Mouse (Mus musculus) embryonic facial prominence, embryonic 11.5 days (tissue): ENCODE results near the gene Slc22a20. TPM values are rescaled to one million over a fixed set of nuclear protein-coding genes. Genes with fewer than 3 reads are reported as not detected.

Experiments
- ATAC-seq: fragments of 200-750 bp; cut with Nextera tagmentation; replicated peaks from 2 replicates; pipeline ENCODE4 v1.8.0; 2017; ENCODE audit warnings: low read depth; ENCODE audit not compliant: insufficient number of reproducible peaks, low FRiP score, low TSS enrichment
- DNase-seq: peaks from one replicate; pipeline ENCODE4 v3.0.0-alpha.2; 2015; ENCODE audit warnings: low spot score
- H3K27ac ChIP-seq: fragments of 300-500 bp; sonication (generic); replicated peaks from 2 replicates; pipeline ENCODE4 v1.5.1; 2014; ENCODE audit warnings: mild to moderate bottlenecking, low read depth, low read length, control low read depth
- H3K27me3 ChIP-seq: fragments of 300-500 bp; sonication (generic); 2 replicates; pipeline ENCODE4 v1.6.1; 2014; ENCODE audit warnings: mild to moderate bottlenecking, low read length, moderate library complexity, mixed read lengths; ENCODE audit not compliant: control insufficient read depth, insufficient read depth
- H3K36me3 ChIP-seq: fragments of 300-500 bp; sonication (generic); replicated peaks from 2 replicates; pipeline ENCODE4 v1.6.1; 2014; ENCODE audit warnings: low read depth, mild to moderate bottlenecking, low read length, moderate library complexity, mixed read lengths; ENCODE audit not compliant: control insufficient read depth, insufficient read depth
- H3K4me1 ChIP-seq: fragments of 300-500 bp; sonication (generic); 2 replicates; pipeline ENCODE4 v1.6.1; 2014; ENCODE audit warnings: low read length, mixed read lengths; ENCODE audit not compliant: control insufficient read depth, insufficient read depth
- H3K4me2 ChIP-seq: fragments of 300-500 bp; sonication (generic); 2 replicates; pipeline ENCODE4 v1.6.1; 2014; ENCODE audit warnings: low read depth, mild to moderate bottlenecking, control low read depth, low read length, moderate library complexity
- H3K4me3 ChIP-seq: fragments of 300-500 bp; sonication (generic); 2 replicates; pipeline ENCODE4 v1.5.1; 2014; ENCODE audit warnings: low read depth, low read length, control low read depth
- H3K9ac ChIP-seq: fragments of 300-500 bp; sonication (generic); replicated peaks from 2 replicates; pipeline ENCODE4 v1.6.1; 2014; ENCODE audit warnings: mild to moderate bottlenecking, control low read depth, low read length
- H3K9me3 ChIP-seq: fragments of 300-500 bp; sonication (generic); replicated peaks from 2 replicates; pipeline ENCODE4 v1.6.1; 2016; ENCODE audit warnings: mild to moderate bottlenecking, low read length, inconsistent platforms, mixed read lengths; ENCODE audit not compliant: control insufficient read depth
- WGBS: fragments of 180-500 bp; shearing (Covaris S2); extraction: QIAGEN DNeasy Blood & Tissue Kit; methylation state at CpG from one replicate; pipeline ENCODE4 v1.1.7; 2014; 5-methylcytosine and 5-hydroxymethylcytosine counted together
- polyA plus RNA-seq: library from polyadenylated mRNA; unstranded; fragments of >200 nt; fragmentation: Nextera tagmentation; extraction: Ambion mirVana; gene quantifications from 2 replicates; pipeline ENCODE4 v1.2.1, GENCODE M21; 2014

Gene Slc22a20
- polyA plus RNA-seq, 1 experiment from 2014 or later: not detected

DNA sequence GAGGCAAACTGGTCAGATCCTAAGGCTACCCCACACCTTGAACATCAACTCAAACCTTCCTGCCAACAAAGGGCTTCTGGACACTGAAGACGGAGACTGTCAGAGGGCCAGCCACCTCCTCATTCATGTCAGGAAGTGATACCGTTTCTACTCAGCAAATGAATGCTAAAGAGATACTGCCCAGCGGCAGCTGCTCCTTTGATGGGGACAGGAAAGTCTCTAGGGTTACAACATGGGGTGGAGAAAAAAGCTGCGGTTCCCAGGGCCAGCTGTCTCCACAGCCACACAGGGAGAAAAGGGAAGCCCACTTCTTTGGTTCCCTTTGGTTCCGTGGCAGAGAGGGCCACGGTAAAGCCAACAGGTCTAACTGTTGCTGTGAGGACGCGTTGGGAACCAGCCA, 41.8 kb downstream of the Slc22a20 start:
- H3K36me3 ChIP-seq: no peaks in the 10 kb centered on the region; the same call in none of the 2 replicates

DNA sequence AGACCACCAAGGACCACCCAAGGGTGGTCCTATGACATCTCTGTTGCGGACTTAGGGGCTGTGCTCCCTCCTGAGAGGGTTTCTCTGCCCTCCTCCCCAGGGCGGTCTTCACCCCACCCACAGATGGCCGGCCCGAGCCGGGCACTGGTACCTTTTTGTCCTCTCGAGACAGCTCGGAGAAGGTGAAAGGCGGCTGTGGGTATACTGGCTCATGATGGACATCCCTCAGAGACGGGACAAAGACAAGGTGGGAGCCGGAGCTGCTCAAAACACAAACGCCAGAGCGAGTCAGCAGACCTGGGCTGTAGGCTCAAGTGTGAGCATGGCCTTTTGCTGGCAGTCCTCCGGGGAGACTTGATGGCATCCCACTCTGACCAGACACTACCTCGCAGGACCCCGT, 42.5 kb downstream of the Slc22a20 start:
- H3K36me3 ChIP-seq: no peaks in the 10 kb centered on the region; the same call in none of the 2 replicates
- 94% methylated on average over 15 of the region's 15 CpGs for WGBS
- no peak for ATAC-seq

More for the DNA sequence above, 41.8 kb downstream of the Slc22a20 start:
- no peaks in the 10 kb centered on the region for H3K9me3 ChIP-seq
- no peaks in the 10 kb centered on the region for H3K27me3 ChIP-seq
- ATAC-seq (no peak), DNase-seq (no peak)
- no peak overlapping the region for H3K9ac ChIP-seq
- 77% methylated on average over 8 of the region's 8 CpGs for WGBS
- no peak overlapping the region for H3K27ac ChIP-seq
- H3K4me1 ChIP-seq: no peaks in the 10 kb centered on the region
- H3K4me2 ChIP-seq: no peak overlapping the region
- H3K4me3 ChIP-seq: no peak overlapping the region

DNA sequence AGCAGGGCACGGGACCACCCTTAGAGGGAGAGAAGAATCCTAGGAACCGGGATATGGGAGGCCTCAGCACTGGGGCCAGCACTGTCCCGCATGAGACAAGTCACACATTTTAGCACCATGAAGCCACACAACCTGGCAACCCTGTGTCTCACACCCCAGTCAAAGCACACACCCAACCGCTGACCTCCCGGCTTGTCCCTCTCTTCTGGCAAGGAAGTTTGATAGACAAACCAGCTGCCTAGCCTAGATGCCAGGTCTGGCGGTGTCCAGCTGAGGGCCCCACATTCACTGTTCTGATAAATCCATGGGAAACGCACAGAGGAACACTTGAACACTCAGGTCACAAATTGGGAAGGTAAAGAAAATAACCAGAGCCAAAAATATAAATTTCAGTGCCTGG, 43.4 kb downstream of the Slc22a20 start:
- ATAC-seq (no peak), DNase-seq (no peak)
- Histone ChIP-seq H3K4me1 (no peaks in the 10 kb centered on the region), H3K27ac (no peak overlapping the region), H3K4me2 (no peak overlapping the region), H3K36me3 (no peaks in the 10 kb centered on the region; the same call in none of the 2 replicates), H3K4me3 (no peak overlapping the region), H3K27me3 (no peaks in the 10 kb centered on the region), H3K9ac (no peak overlapping the region), H3K9me3 (no peaks in the 10 kb centered on the region)
- WGBS: 93% methylated on average over 7 of the region's 7 CpGs

More for the DNA sequence above, 42.5 kb downstream of the Slc22a20 start:
- no peak overlapping the region for H3K4me3 ChIP-seq
- no peak overlapping the region for H3K4me2 ChIP-seq
- H3K4me1 ChIP-seq: no peaks in the 10 kb centered on the region
- DNase-seq: no peak
- H3K27me3 ChIP-seq: no peaks in the 10 kb centered on the region
- no peak overlapping the region for H3K27ac ChIP-seq
- H3K9me3 ChIP-seq: no peaks in the 10 kb centered on the region
- no peak overlapping the region for H3K9ac ChIP-seq

DNA sequence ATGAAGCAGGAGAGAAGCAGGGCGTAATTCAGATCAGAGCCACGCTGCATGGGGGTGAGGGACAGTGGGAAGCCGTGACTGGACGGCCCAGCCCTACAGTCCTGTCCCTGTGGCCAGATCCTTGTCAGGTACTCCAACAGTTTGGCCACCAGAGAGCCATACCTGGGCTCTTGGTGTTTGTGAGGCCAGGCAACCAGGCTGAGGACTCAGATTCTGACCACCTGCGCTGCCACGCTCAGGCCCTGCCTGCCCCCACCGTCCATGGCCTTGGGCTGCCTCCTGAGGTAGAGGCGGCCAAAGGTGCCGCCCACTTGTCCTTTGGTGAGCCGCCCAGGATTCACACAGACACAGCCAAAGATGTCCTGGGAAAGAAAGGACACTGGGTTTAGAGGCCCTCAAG, 45.3 kb downstream of the Slc22a20 start:
- Histone ChIP-seq H3K4me1 (no peaks in the 10 kb centered on the region), H3K9ac (no peak overlapping the region), H3K27me3 (no peaks in the 10 kb centered on the region), H3K9me3 (no peaks in the 10 kb centered on the region), H3K4me2 (no peak overlapping the region), H3K36me3 (no peaks in the 10 kb centered on the region; the same call in none of the 2 replicates), H3K4me3 (no peak overlapping the region), H3K27ac (no peak overlapping the region)
- WGBS: 95% methylated on average over 10 of the region's 10 CpGs
- DNase-seq (no peak), ATAC-seq (no peak)

DNA sequence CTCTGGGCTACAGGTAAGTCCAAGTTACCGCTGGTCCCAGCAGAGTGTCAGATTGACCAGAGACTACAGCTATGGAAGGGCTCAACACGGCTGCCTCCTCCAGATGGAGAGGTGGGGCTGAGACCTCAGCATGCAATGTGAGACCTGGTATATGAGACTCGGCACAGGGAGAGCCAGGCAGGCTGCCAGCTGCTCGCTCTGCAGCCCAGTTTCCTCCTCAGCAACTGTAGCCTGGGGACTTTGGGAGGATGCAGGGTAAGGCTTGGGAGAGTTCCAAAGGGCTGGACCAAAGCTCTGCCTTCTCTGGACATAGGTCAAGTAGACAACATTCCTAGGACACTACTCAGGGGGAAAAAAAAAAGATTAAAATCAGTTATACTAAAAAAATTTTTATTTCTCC, 45.8 kb downstream of the Slc22a20 start:
- 73% methylated on average over 4 of the region's 4 CpGs for WGBS
- Histone ChIP-seq H3K4me2 (no peak overlapping the region), H3K4me3 (no peak overlapping the region), H3K36me3 (no peaks in the 10 kb centered on the region; the same call in none of the 2 replicates), H3K9me3 (no peaks in the 10 kb centered on the region), H3K27me3 (no peaks in the 10 kb centered on the region), H3K9ac (no peak overlapping the region), H3K4me1 (no peaks in the 10 kb centered on the region), H3K27ac (no peak overlapping the region)
- DNase-seq (no peak), ATAC-seq (no peak)

DNA sequence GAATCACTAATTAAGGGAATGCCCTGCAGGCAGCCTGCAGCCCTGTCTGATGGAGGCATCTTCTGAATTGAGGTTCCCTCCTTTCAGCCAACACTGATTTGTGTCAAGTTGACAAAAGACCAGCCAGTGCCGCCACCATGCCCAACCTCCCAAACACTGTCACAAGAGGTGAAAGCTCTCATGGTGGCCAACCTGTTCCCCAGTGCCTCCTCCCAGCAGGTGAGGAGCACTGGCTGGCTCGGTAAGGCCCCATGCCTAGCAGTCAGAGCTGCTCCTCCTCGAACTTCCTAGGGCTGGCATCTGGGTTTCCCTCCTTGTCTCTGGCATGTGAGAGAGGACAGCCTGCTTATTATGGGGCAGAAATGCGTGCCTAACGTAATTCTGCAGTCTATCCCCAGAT, 46.2 kb downstream of the Slc22a20 start:
- Histone ChIP-seq H3K9me3 (no peaks in the 10 kb centered on the region), H3K4me2 (no peak overlapping the region), H3K27ac (no peak overlapping the region), H3K27me3 (no peaks in the 10 kb centered on the region), H3K4me3 (no peak overlapping the region), H3K9ac (no peak overlapping the region), H3K4me1 (no peaks in the 10 kb centered on the region), H3K36me3 (no peaks in the 10 kb centered on the region; the same call in none of the 2 replicates)
- no peak for DNase-seq
- ATAC-seq: no peak
- 86% methylated on average over 5 of the region's 5 CpGs for WGBS

DNA sequence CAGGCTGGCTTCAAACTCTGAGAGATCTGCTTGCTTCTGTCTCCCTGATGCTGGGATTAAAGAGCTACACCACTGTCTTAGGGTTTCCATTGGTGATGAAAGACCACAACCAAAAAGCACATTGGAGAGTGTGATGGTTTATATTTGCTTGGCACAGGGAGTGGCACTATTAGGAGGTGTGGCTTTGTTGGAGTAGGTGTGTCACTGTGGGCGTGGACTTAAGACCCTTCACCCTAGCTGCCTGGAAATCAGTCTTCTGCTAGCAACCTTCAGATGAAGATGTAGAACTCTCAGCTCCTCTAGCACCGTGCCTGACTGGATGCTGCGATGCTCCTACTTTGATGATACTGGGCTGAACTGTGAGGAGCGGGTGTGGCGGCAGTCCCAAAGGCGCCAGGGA, 47.4 kb downstream of the Slc22a20 start:
- WGBS: 86% methylated on average over 6 of the region's 6 CpGs
- ATAC-seq: no peak

DNA sequence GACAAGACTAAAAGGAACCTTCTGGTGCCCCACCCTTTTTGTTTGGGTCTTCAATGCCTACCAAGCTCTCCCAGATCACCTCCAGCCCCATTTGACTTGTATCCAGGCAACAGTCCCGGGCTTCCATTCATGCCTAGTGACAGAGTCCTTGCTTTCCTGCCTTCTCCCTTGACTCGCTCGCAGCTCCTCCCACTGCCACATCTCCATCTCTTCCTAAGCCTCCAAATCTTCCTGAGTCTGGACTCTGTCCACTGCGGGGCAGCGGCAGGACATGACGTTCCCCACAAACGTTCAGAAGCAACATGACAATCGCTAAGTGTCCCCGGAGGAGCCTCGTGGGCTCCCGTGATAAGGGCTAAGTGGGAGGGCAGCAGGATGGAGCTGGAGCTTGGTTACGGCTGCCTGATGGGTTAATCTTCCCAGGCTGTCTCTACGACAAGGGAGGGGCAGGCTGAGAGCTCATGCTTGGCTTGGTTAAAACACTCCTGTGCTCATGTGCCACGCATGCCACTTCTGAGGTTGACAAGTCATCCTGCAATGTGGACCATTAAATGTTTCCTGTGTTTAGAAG, 48.0 kb downstream of the Slc22a20 start:
- Histone ChIP-seq H3K36me3 (no peaks in the 10 kb centered on the region; the same call in none of the 2 replicates), H3K9me3 (no peaks in the 10 kb centered on the region), H3K27ac (no peak overlapping the region), H3K4me1 (no peaks in the 10 kb centered on the region), H3K4me2 (no peak overlapping the region), H3K27me3 (no peaks in the 10 kb centered on the region), H3K4me3 (no peak overlapping the region), H3K9ac (no peak overlapping the region)
- DNase-seq (no peak), ATAC-seq (no peak)
- WGBS: 44% methylated on average over 14 of the region's 14 CpGs

More for the DNA sequence above, 47.4 kb downstream of the Slc22a20 start:
- DNase-seq: no peak
- Histone ChIP-seq H3K4me2 (no peak overlapping the region), H3K9me3 (no peaks in the 10 kb centered on the region), H3K4me1 (no peaks in the 10 kb centered on the region), H3K36me3 (no peaks in the 10 kb centered on the region; the same call in none of the 2 replicates), H3K4me3 (no peak overlapping the region), H3K9ac (no peak overlapping the region), H3K27me3 (no peaks in the 10 kb centered on the region), H3K27ac (no peak overlapping the region)
